Mouse (Mus musculus): ENCODE results near the gene Olfr1428. TPM values are rescaled to one million over a fixed set of nuclear protein-coding genes. Genes with fewer than 3 reads are reported as not detected.
A peak's percentile ranks its signal among the peaks of the same experiment; 100 is the strongest.
"Not testable (repeated sequence)": the region's sequence is repeated elsewhere in the genome, so short reads cannot be mapped to it uniquely, and the experiment has no call there.

The Olfr1428 gene
- polyA plus RNA-seq (2015; fragmentation: Nextera tagmentation; extraction: Ambion mirVana) = not detected in 2 replicates

GRCm38 (mm10) chr19:12115797-12116196 is at the start of gene Olfr1428:
Gene Olfr1428, minus strand, starts transcription at chr19:12115897.
- no peak for DNase-seq (ENCODE audit: low spot score)

GRCm38 (mm10) chr19:12145452-12145851 is 29.8 kb upstream of the Olfr1428 start:
- no peak for DNase-seq (ENCODE audit: low spot score)

GRCm38 (mm10) chr19:12143356-12143755 is 27.7 kb upstream of the Olfr1428 start:
- no peak for DNase-seq (ENCODE audit: low spot score)

- peak; percentile 5 for DNase-seq (ENCODE audit: low spot score)
Observed at GRCm38 (mm10) chr19:12134289-12134688, 18.6 kb upstream of the Olfr1428 start.

- no peak for DNase-seq (ENCODE audit: low spot score)
Observed at GRCm38 (mm10) chr19:12123103-12123502, 7.4 kb upstream of the Olfr1428 start, which contains the start of gene Olfr76. Gene Olfr76, minus strand, starts transcription at chr19:12123203.

GRCm38 (mm10) chr19:12116464-12116863 is 767 bp upstream of the Olfr1428 start:
- DNase-seq (ENCODE audit: low spot score) = no peak

GRCm38 (mm10) chr19:12113807-12114206 is 1.9 kb downstream of the Olfr1428 start:
- no peak for DNase-seq (ENCODE audit: low spot score)

GRCm38 (mm10) chr19:12104541-12104940 is 11.2 kb downstream of the Olfr1428 start:
- DNase-seq (ENCODE audit: low spot score) = no peak

- DNase-seq (ENCODE audit: low spot score) = no peak
Observed at GRCm38 (mm10) chr19:12103234-12103633, 12.5 kb downstream of the Olfr1428 start, which contains the start of gene Olfr1427. Gene Olfr1427, minus strand, starts transcription at chr19:12103334.

- DNase-seq (ENCODE audit: low spot score) = no peak
Observed at GRCm38 (mm10) chr19:12091913-12092312, 23.8 kb downstream of the Olfr1428 start, which contains the start of gene Olfr1426. Gene Olfr1426, minus strand, starts transcription at chr19:12092013.

GRCm38 (mm10) chr19:12077631-12078030 is 38.1 kb downstream of the Olfr1428 start, which contains the start of gene Olfr1425:
Gene Olfr1425, minus strand, starts transcription at chr19:12077731.
- DNase-seq (ENCODE audit: low spot score) = not testable (repeated sequence)

GRCm38 (mm10) chr19:12069546-12069945 is 46.2 kb downstream of the Olfr1428 start:
- not testable (repeated sequence) for DNase-seq (ENCODE audit: low spot score)

GRCm38 (mm10) chr19:12067806-12068205 is 47.9 kb downstream of the Olfr1428 start:
- DNase-seq (ENCODE audit: low spot score) = not testable (repeated sequence)

GRCm38 (mm10) chr19:12062582-12062981 is 53.1 kb downstream of the Olfr1428 start, which contains the start of gene Olfr1424:
Gene Olfr1424, minus strand, starts transcription at chr19:12062682.
- DNase-seq (ENCODE audit: low spot score) = not testable (repeated sequence)

Other genes starting within 250 kb of the Olfr1428 start
- not detected in 2 replicates for gene Olfr1419, start 240.8 kb downstream of the Olfr1428 start, polyA plus RNA-seq (2015; fragmentation: Nextera tagmentation; extraction: Ambion mirVana)
- not detected in 2 replicates for gene Olfr1420, start 229.3 kb downstream of the Olfr1428 start, polyA plus RNA-seq (2015; fragmentation: Nextera tagmentation; extraction: Ambion mirVana)
- gene Patl1, start 203.5 kb downstream of the Olfr1428 start, polyA plus RNA-seq (2015; fragmentation: Nextera tagmentation; extraction: Ambion mirVana) = 12.5 and 13.1 TPM in 2 replicates
- gene Osbp, start 150.0 kb downstream of the Olfr1428 start, polyA plus RNA-seq (2015; fragmentation: Nextera tagmentation; extraction: Ambion mirVana) = 5.4 and 6.5 TPM in 2 replicates
- not detected in 2 replicates for gene Olfr1423, start 74.6 kb downstream of the Olfr1428 start, polyA plus RNA-seq (2015; fragmentation: Nextera tagmentation; extraction: Ambion mirVana)
- gene Olfr1424, start 53.2 kb downstream of the Olfr1428 start, polyA plus RNA-seq (2015; fragmentation: Nextera tagmentation; extraction: Ambion mirVana) = not detected in 2 replicates
- not detected in 2 replicates for gene Olfr1425, start 38.2 kb downstream of the Olfr1428 start, polyA plus RNA-seq (2015; fragmentation: Nextera tagmentation; extraction: Ambion mirVana)
- not detected in 2 replicates for gene Olfr1426, start 23.9 kb downstream of the Olfr1428 start, polyA plus RNA-seq (2015; fragmentation: Nextera tagmentation; extraction: Ambion mirVana)
- gene Olfr1427, start 12.6 kb downstream of the Olfr1428 start, polyA plus RNA-seq (2015; fragmentation: Nextera tagmentation; extraction: Ambion mirVana) = not detected in 2 replicates
- not detected in 2 replicates for gene Olfr76, start 7.3 kb upstream of the Olfr1428 start, polyA plus RNA-seq (2015; fragmentation: Nextera tagmentation; extraction: Ambion mirVana)
- not detected in 2 replicates for gene Olfr1555-ps1, start 54.2 kb upstream of the Olfr1428 start, polyA plus RNA-seq (2015; fragmentation: Nextera tagmentation; extraction: Ambion mirVana)
- not detected in 2 replicates for gene Olfr1431, start 84.7 kb upstream of the Olfr1428 start, polyA plus RNA-seq (2015; fragmentation: Nextera tagmentation; extraction: Ambion mirVana)
- gene Olfr1432, start 116.7 kb upstream of the Olfr1428 start, polyA plus RNA-seq (2015; fragmentation: Nextera tagmentation; extraction: Ambion mirVana) = not detected in 2 replicates
- gene Olfr262, start 125.8 kb upstream of the Olfr1428 start, polyA plus RNA-seq (2015; fragmentation: Nextera tagmentation; extraction: Ambion mirVana) = not detected in 2 replicates
- not detected in 2 replicates for gene Olfr235, start 145.1 kb upstream of the Olfr1428 start, polyA plus RNA-seq (2015; fragmentation: Nextera tagmentation; extraction: Ambion mirVana)
- not detected in 2 replicates for gene Olfr1434, start 164.0 kb upstream of the Olfr1428 start, polyA plus RNA-seq (2015; fragmentation: Nextera tagmentation; extraction: Ambion mirVana)
- not detected in 2 replicates for gene Olfr1436, start 183.2 kb upstream of the Olfr1428 start, polyA plus RNA-seq (2015; fragmentation: Nextera tagmentation; extraction: Ambion mirVana)
- not detected in 2 replicates for gene Olfr1437, start 209.2 kb upstream of the Olfr1428 start, polyA plus RNA-seq (2015; fragmentation: Nextera tagmentation; extraction: Ambion mirVana)
- not detected in 2 replicates for gene Olfr1438-ps1, start 220.0 kb upstream of the Olfr1428 start, polyA plus RNA-seq (2015; fragmentation: Nextera tagmentation; extraction: Ambion mirVana)

Measured in thymus, postnatal 0 days (tissue).